Mouse (Mus musculus) natural killer cell, adult 2 months (primary cell): ENCODE results near the gene Lrrfip2.
A peak's percentile ranks its signal among the peaks of the same experiment; 100 is the strongest.

Source experiments
- DNase-seq, 2 experiments: peaks; one replicate each; pipeline ENCODE4 v3.0.0; 2022; ENCODE audit warnings: low spot score in 2 of 2

Lrrfip2 gene

GRCm38 (mm10) chr9:111118252-111118890 is 979 bp downstream of the Lrrfip2 start:
- no peak for DNase-seq

GRCm38 (mm10) chr9:111118891-111119441 is 1.6 kb downstream of the Lrrfip2 start:
- DNase-seq, result no peak

GRCm38 (mm10) chr9:111122446-111122845 is 5.1 kb downstream of the Lrrfip2 start:
- DNase-seq, result no peak

DNA sequence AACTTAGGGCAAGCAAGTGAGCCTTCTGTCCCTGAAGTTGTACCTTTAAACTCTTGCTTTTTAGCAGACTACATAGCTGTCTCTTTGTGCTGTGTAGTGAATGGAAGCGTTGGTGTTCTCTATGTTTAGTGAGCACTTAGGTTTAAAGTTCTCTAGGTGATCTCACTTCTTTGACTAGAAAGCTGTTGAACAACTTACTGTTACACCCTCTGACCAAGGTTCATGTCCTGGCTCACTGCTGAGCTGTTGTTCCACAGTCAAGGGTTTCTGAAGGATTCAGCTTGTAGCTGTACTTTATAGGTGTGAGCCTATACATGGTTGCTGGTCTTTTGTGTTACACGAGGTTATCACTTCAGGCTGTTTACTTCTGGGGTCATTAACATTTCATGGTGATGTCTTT is 5.9 kb downstream of the Lrrfip2 start:
- no peak for DNase-seq

- no peak for DNase-seq
Measured at GRCm38 (mm10) chr9:111124440-111124839, 7.0 kb downstream of the Lrrfip2 start.

DNA sequence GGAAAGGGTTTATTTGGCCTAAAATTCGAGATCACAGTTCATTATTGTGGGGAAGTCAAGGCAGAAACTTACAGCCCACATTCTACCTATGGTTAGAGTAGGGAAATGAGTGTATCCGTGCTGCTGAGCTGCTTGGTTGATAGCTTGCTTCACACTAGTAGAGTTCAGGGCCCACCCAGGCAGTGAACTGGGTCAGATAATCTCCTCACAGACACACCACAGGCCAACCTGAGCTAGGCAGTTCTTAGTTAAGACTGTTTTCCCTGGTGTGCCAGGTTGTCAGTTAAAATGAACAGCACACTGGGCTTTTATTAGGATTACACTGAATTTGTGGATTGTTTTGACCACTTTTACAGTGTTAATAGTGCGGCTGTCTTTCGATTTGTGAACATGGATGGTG is 9.3 kb downstream of the Lrrfip2 start:
- no peak for DNase-seq

DNA sequence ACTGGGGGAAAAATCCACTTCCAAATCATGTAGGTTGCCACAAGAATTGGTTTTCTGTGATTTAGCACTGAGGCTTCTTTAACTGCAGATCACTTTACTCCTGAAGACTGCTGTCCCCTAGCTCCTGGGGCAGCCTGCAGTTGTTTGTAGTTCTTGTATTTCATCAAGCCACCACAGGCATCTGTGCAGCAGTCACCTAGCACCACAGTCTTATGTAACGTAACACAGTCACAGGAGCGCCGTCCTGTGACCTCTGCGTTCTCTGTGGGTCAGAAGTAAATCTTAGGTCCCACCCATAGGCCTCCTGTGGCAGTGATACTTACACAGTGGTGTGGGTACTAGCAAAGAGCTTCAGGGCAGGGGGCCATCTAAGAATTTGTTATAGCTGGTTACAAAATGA is 10.4 kb downstream of the Lrrfip2 start:
- no peak for DNase-seq

DNA sequence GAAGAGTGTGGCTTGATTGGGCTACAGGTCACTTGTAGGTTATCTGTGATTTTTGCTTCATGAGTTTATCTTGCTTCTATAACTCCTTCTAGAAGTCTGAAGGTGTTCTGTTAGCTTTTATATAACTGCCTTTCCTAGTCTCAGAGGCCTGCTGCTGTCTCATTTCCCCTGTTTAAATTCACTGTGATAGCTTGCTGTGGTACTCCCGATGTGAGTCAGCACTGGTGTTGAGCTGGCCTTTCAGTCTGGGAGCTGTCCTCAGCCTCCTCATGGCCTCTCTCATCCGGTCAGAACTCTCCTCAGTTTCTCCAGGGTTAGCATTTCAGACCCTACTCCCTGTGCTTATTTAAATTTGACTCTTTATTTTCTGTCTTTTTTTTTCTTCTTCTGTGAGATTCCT is 12.7 kb downstream of the Lrrfip2 start:
- DNase-seq, result no peak

DNA sequence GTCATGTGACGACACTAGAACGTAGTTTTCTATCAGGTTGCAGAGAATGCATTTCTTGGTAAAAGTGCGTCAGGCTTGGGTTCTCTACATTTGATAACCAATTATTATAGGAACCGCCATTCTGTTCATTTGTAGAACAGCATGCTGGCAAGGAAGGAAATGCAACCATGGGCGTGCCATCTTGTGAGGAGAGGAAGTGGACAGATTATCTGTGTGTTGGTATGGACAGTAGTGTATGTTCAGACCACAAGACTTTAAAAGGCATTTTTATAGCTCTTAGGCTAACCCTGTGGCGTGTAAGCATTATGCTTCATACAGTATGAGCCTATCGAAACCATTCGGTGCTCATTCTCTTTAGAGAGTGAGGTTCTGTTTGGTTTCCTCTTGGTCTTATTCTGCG is 20.8 kb downstream of the Lrrfip2 start:
- peak in 1 of 2 experiments; percentile 54 for DNase-seq

DNA sequence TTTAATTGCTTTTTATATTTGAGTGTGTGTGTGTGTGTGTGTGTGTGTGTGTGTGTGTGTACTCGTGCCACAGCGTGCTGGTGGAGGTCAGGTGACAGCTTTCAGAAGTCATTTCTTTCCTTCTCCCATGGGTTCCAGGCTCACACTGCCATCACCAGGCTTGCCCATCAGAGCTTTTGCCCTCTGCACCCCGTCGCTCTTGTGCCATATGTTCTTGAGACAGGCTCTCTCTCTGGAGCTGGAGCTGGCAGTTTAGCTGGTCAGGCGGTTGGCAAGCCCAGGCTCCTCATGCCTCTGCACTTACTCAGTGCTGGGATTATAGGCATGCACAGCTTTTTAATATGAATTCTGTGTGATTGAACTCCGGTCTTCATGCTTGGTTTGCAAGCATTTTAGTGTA is 25.3 kb downstream of the Lrrfip2 start:
- DNase-seq, result no peak

- peak; percentile 28 to 67 for DNase-seq
Measured at GRCm38 (mm10) chr9:111143387-111143786, 26.0 kb downstream of the Lrrfip2 start.

DNA sequence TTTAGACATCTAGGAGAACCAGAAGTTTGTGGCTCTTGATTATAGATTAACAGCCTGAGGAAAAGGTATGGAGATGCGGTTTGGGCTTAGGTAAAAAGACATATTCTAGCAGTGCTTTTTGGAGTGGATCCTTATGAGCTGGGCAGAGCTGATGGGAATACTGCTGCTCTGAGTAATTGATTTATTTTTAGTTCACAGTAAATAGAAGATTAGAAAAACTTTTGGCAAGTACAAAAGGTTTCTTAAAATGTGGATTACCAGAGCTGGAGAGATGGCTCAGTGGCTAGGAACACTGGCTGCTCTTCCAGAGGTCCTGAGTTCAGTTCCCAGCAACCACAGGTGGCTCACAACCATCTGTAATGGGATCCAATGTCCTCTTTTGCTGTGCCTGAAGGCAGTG is 27.3 kb downstream of the Lrrfip2 start:
- no peak for DNase-seq

DNA sequence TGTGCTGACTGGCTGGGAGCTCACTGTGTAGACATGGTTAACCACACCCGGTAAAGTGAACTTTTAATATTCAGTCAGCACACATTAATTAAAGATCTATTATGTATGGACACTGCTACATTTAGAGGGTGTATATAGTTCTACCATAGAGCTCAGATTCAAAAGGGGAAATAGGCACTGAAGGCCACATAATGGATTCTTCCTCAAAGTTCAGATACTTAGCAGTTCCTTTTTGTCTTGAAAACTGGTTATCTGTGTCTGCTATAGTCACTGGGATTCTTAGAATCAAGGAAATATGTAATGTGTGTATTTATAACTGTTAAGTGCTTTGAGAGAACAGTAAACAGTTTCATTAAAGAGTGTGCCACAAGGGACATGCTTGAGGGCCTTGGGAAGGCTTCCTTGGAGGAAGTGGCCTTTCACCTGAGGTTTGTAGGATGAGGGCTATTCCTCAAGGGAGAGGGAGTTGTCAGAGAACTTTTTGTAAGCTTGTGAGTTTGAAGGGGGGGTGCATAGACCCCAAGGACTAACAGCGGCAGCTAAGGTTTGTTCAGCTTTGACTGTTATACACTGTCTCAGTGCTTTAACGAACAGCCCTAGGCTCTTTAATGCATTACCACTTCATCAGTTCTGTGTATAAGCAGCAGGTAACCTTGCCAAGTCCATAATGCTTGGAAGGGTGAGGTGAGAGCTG is 28.3 kb downstream of the Lrrfip2 start:
- no peak for DNase-seq

- no peak for DNase-seq
Measured at GRCm38 (mm10) chr9:111146216-111146798, 28.9 kb downstream of the Lrrfip2 start.

- no peak for DNase-seq
Measured at GRCm38 (mm10) chr9:111148006-111148405, 30.6 kb downstream of the Lrrfip2 start.

DNA sequence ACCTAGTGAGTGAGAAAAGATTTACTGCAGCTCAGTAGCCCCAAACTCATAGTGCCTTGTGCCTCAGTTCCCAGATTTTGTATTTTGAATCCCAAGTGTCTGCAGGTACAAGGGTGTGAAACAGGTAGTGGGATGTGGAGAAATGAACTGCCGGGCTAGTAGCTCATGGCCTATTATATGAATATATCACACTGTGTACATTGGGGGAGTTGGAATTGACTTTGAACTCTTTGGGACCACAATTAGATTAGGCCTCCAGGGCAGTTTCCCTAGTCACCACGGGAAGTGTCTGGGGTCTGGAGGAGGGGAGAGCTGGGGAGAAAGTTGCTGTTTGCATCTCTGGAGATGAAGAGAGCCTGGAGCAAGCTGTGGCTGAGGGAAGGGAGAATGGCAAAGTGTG is 31.0 kb downstream of the Lrrfip2 start:
- no peak for DNase-seq

DNA sequence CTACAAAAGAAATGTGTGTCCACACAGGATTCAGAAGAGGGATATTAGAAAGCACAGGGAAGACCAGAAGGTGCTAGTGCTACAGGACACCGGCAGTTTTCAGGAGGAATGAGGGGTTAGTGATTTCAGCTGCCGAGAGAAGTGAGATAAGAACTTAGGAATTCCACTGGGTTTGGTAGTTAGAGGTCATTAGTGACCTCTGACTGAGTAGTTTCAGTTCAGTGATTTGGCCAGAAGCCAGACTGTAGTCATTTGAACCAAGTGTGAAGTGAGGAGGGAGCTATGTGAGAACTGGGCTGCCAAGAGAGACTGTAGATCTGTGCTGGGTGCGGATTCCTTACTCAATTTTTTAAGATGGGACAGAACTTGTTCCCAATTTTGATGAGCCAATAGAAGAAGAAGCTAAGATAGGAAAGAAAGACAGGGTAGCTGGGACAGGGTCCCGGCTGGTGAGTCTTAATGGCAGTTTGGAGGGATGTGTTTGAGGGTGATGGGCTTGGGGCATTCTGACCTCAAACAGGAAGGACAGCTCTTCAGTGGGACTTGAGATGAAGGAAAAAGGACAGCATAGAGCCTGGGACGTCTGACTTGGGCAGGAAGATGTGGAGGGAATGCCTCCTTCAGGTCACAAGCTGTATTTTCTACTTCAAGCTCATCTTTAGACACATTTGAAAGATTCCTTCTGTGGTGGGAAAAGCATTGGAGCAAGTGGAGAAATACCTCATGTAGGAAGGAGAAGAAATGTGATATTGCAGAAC is 32.0 kb downstream of the Lrrfip2 start:
- DNase-seq, result peak; percentile 32 to 62

DNA sequence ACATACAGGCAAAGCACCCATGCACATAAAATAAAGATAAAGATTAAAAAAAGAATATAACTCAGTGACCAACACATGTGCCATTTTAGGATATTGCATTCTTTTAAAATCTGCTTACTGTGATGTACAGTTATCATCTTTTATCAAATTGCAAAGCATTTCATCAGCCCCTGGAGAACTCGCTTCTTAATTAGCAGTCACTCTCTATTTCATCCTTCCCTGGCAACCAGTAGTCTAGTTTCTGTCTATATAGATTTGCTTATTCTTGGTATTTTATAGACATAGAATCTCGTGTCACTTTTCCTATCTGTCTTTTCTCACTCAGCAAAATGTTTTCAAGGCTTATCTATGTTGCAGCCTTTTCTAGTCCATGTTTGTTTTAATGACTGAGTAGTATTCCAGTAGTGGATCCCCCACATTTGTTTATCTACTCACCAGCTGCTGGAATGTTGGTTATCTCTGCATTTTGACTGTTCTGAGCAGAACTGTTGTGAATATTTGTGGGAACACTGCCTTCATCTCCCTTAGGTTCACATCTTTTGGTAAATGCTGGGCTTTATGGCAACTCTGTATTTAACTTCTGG is 35.0 kb downstream of the Lrrfip2 start:
- DNase-seq, result no peak

DNA sequence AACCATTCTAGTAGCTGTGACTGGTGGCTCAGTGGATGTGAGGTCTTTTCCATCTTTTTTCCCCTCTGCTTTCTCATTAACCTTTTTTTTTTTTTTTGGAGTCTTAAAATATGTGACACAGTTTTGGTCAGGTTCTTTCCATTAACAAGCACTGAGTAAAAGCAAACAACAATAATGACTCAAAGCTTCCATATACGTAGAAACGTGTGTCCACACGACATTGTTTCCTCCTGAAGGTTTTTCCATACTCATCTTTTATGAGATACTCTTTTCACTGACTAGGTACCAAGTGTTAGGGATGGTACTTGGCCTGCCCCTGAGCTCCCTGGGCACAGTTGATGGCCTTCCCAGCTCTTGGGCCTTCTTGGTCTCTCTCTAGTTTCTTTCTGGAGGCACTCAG is 35.6 kb downstream of the Lrrfip2 start:
- DNase-seq, result no peak

GRCm38 (mm10) chr9:111155764-111156458 is 38.5 kb downstream of the Lrrfip2 start:
- DNase-seq, result no peak

DNA sequence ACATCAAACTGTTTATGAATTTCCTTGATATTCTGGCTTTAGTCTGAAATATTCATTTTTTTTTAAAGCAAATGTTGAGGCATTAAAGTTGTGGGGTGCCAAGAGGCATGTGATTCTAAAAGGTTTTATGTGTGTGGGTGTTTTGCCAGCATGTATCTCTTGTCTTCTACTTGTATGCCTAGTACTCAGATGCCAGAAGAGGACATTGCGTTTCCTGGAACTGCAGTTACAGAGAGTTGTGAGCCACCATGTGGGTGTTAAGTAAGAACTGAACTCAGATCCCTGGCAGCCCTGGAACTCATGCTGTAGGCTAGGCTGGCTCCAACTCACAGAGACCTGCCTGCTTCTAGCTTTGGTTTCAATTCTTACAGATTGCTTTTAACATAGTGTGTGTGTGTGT is 42.2 kb downstream of the Lrrfip2 start:
- DNase-seq, result no peak
